Mouse (Mus musculus) heart, embryonic 11.5 days (tissue): Measurements from ENCODE around the gene Orc3. TPM values are rescaled to one million over a fixed set of nuclear protein-coding genes. Genes with fewer than 3 reads are reported as not detected.

Experiments
- ATAC-seq: fragments of 200-750 bp; cut with Nextera tagmentation; replicated peaks from 2 replicates; pipeline ENCODE4 v1.8.0; 2017; ENCODE audit warnings: moderate library complexity; ENCODE audit not compliant: insufficient number of reproducible peaks, low FRiP score, low TSS enrichment
- H3K27ac ChIP-seq: fragments of 300-500 bp; sonication (generic); 2 replicates; pipeline ENCODE4 v1.5.1; 2014; ENCODE audit warnings: mild to moderate bottlenecking, low read depth, low read length
- H3K27me3 ChIP-seq: fragments of 300-500 bp; sonication (generic); 2 replicates; pipeline ENCODE4 v1.6.1; 2014; ENCODE audit warnings: mild to moderate bottlenecking, low read length, mixed read lengths; ENCODE audit not compliant: control insufficient read depth, insufficient read depth
- H3K36me3 ChIP-seq: fragments of 300-500 bp; sonication (generic); 2 replicates; pipeline ENCODE4 v1.6.1; 2014; ENCODE audit warnings: mild to moderate bottlenecking, low read length, moderate library complexity, mixed read lengths; ENCODE audit not compliant: control insufficient read depth, insufficient read depth
- H3K4me1 ChIP-seq: fragments of 300-500 bp; sonication (generic); 2 replicates; pipeline ENCODE4 v1.6.1; 2014; ENCODE audit warnings: low read length; ENCODE audit not compliant: control insufficient read depth, insufficient read depth
- H3K4me2 ChIP-seq: fragments of 300-500 bp; sonication (generic); 2 replicates; pipeline ENCODE4 v1.6.1; 2014; ENCODE audit warnings: mild to moderate bottlenecking, moderate library complexity
- H3K4me3 ChIP-seq: fragments of 300-500 bp; sonication (generic); 2 replicates; pipeline ENCODE4 v1.5.1; 2014; ENCODE audit warnings: low read depth, low read length
- H3K9ac ChIP-seq: fragments of 300-500 bp; sonication (generic); 2 replicates; pipeline ENCODE4 v1.6.1; 2014; ENCODE audit warnings: mild to moderate bottlenecking, low read depth, low read length, moderate library complexity
- H3K9me3 ChIP-seq: fragments of 300-500 bp; sonication (generic); replicated peaks from 2 replicates; pipeline ENCODE4 v1.6.1; 2016; ENCODE audit warnings: low read length; ENCODE audit not compliant: control insufficient read depth
- WGBS: fragments of 180-500 bp; shearing (Covaris S2); extraction: QIAGEN DNeasy Blood & Tissue Kit; methylation state at CpG from one replicate; pipeline ENCODE4 v1.1.7; 2014; ENCODE audit not compliant: insufficient replicate concordance; 5-methylcytosine and 5-hydroxymethylcytosine counted together
- polyA plus RNA-seq: library from polyadenylated mRNA; unstranded; fragments of >200 nt; fragmentation: Nextera tagmentation; extraction: Ambion mirVana; gene quantifications from 2 replicates; pipeline ENCODE4 v1.2.1, GENCODE M21; 2014

The Orc3 gene
- polyA plus RNA-seq, 1 experiment from 2014 or later, result 84.7 TPM

- Histone ChIP-seq H3K9me3 (no peaks in the 10 kb centered on the region), H3K36me3 (peaks cover 30% of the 10 kb centered on the region), H3K4me1 (peaks cover 6% of the 10 kb centered on the region; the same call in 1 of the 2 replicates), H3K4me2 (no peak overlapping the region), H3K27ac (no peak overlapping the region), H3K27me3 (no peaks in the 10 kb centered on the region), H3K4me3 (no peak overlapping the region), H3K9ac (no peak overlapping the region)
- WGBS, result 58% methylated on average over 1 of the region's 1 CpGs
- ATAC-seq, result no peak
Observed at GRCm38 (mm10) chr4:34579215-34579614, 35.5 kb downstream of the Orc3 start.

GRCm38 (mm10) chr4:34577028-34577427 lies 37.7 kb downstream of the Orc3 start:
- Histone ChIP-seq H3K27ac (no peak overlapping the region), H3K4me2 (no peak overlapping the region), H3K4me3 (no peak overlapping the region), H3K4me1 (peaks cover 6% of the 10 kb centered on the region; the same call in 1 of the 2 replicates), H3K9me3 (no peaks in the 10 kb centered on the region), H3K27me3 (no peaks in the 10 kb centered on the region), H3K36me3 (peaks cover 27% of the 10 kb centered on the region), H3K9ac (no peak overlapping the region)
- WGBS, result 99% methylated on average over 2 of the region's 2 CpGs
- no peak for ATAC-seq

DNA sequence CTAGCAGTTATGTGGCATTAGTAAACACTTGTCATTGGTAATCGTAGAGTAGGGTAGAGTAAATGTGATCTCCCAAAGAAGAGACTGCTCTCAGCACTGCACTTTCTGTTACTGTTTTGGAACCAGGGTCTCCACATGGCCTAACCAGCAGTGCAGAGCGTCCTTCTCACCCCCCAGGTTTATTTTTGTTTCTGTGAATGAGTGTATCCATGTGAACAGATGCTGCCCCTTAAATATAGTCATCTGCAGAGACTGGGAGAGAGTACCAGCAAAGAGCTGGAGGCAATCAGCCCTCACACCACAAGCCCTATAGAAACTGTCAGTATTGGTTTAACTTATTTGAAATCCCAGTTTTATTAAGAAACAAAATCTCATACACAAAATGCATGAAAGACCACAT lies 41.9 kb downstream of the Orc3 start:
- ATAC-seq, result no peak
- Histone ChIP-seq H3K27me3 (no peaks in the 10 kb centered on the region), H3K4me2 (no peak overlapping the region), H3K9me3 (no peaks in the 10 kb centered on the region), H3K36me3 (peaks cover 27% of the 10 kb centered on the region), H3K4me3 (no peak overlapping the region), H3K4me1 (no peaks in the 10 kb centered on the region), H3K9ac (no peak overlapping the region), H3K27ac (no peak overlapping the region)
- WGBS, result 65% methylated on average over 2 of the region's 2 CpGs

GRCm38 (mm10) chr4:34566226-34566625 lies 48.5 kb downstream of the Orc3 start:
- ATAC-seq, result no peak
- no peak overlapping the region for H3K4me3 ChIP-seq
- H3K27me3 ChIP-seq, result no peaks in the 10 kb centered on the region
- no peak overlapping the region for H3K4me2 ChIP-seq
- no peak overlapping the region for H3K9ac ChIP-seq
- H3K9me3 ChIP-seq, result no peaks in the 10 kb centered on the region
- H3K4me1 ChIP-seq, result no peaks in the 10 kb centered on the region
- WGBS, result 88% methylated on average over 6 of the region's 6 CpGs
- H3K27ac ChIP-seq, result no peak overlapping the region
- H3K36me3 ChIP-seq, result peaks cover 12% of the 10 kb centered on the region

GRCm38 (mm10) chr4:34560971-34561370 lies 53.8 kb downstream of the Orc3 start:
- Histone ChIP-seq H3K9ac (no peak overlapping the region), H3K9me3 (no peaks in the 10 kb centered on the region), H3K27me3 (no peaks in the 10 kb centered on the region), H3K27ac (no peak overlapping the region), H3K4me3 (no peak overlapping the region), H3K36me3 (peaks cover 2% of the 10 kb centered on the region; the same call in 1 of the 2 replicates), H3K4me2 (no peak overlapping the region), H3K4me1 (peaks cover 11% of the 10 kb centered on the region; the same call in 1 of the 2 replicates)
- no peak for ATAC-seq
- WGBS, result 53% methylated on average over 4 of the region's 4 CpGs

GRCm38 (mm10) chr4:34556183-34556582 lies 58.6 kb downstream of the Orc3 start:
- ATAC-seq, result no peak
- no peak overlapping the region for H3K27ac ChIP-seq
- no peak overlapping the region for H3K4me2 ChIP-seq
- H3K27me3 ChIP-seq, result no peaks in the 10 kb centered on the region
- H3K4me3 ChIP-seq, result no peak overlapping the region
- H3K9me3 ChIP-seq, result no peaks in the 10 kb centered on the region
- H3K4me1 ChIP-seq, result peaks cover 26% of the 10 kb centered on the region
- H3K9ac ChIP-seq, result no peak overlapping the region
- no peaks in the 10 kb centered on the region for H3K36me3 ChIP-seq

DNA sequence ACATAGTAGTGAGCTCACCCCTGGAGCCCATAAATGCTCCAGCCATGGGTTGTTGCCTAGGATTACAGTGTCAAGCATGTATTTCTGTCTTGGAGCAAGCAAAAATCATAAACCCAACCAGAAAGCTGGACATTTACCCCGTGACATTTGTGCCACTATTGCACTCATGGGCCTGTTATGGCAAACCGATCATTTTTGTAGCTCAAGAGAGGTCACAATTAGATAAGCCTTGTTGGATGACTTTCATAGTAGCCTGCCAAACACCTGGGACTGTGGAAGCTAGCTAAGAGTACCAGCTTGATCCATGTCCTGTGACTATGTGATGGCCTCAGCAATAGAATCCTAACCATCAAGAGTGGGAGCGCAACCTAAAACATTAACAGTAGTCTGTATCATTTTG lies 59.1 kb downstream of the Orc3 start:
- Histone ChIP-seq H3K9me3 (no peaks in the 10 kb centered on the region), H3K4me2 (no peak overlapping the region), H3K27me3 (no peaks in the 10 kb centered on the region), H3K36me3 (no peaks in the 10 kb centered on the region), H3K27ac (no peak overlapping the region), H3K4me1 (peaks cover 26% of the 10 kb centered on the region), H3K9ac (no peak overlapping the region), H3K4me3 (no peak overlapping the region)
- ATAC-seq, result no peak
- 91% methylated on average over 3 of the region's 3 CpGs for WGBS

- no peak overlapping the region for H3K4me3 ChIP-seq
- no peaks in the 10 kb centered on the region for H3K36me3 ChIP-seq
- H3K9me3 ChIP-seq, result no peaks in the 10 kb centered on the region
- WGBS, result 62% methylated on average over 1 of the region's 1 CpGs
- H3K27ac ChIP-seq, result no peak overlapping the region
- H3K27me3 ChIP-seq, result no peaks in the 10 kb centered on the region
- peaks cover 26% of the 10 kb centered on the region for H3K4me1 ChIP-seq
- no peak overlapping the region for H3K4me2 ChIP-seq
- ATAC-seq, result no peak
- H3K9ac ChIP-seq, result no peak overlapping the region
Observed at GRCm38 (mm10) chr4:34554596-34554995, 60.1 kb downstream of the Orc3 start.

DNA sequence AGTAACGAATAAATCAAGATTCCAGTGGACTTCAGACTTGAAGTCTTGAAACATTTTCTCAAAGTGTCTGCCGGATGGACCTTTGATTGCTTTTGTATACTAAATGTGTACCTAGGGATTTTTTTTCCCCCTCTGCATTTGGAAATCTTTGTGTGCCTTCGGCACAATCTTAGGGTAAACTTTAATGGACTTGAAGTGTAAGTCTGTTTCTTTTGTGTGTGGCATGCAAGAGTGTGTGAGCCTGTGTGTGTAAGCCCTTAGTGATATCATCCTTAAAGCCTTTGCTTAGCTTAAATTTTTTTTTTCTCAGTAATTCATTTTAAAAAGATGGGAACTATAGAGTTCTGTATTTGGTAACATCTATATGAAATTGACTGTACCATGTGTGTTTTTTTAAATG lies 62.8 kb downstream of the Orc3 start:
- Histone ChIP-seq H3K4me1 (peaks cover 22% of the 10 kb centered on the region), H3K27me3 (no peaks in the 10 kb centered on the region), H3K27ac (0 out of 2 replicates have a peak overlapping the region, but pooled peaks have one; percentile 92), H3K36me3 (no peaks in the 10 kb centered on the region), H3K9me3 (no peaks in the 10 kb centered on the region), H3K4me2 (peak overlapping the region; percentile 78), H3K9ac (peak overlapping the region; percentile 99), H3K4me3 (peak overlapping the region; percentile 88)
- no peak for ATAC-seq
- 24% methylated on average over 3 of the region's 3 CpGs for WGBS
